Mouse (Mus musculus) limb, embryonic 14.5 days (tissue): ENCODE results near the gene Lpar2. TPM values are rescaled to one million over a fixed set of nuclear protein-coding genes. Genes with fewer than 3 reads are reported as not detected.
A peak's percentile ranks its signal among the peaks of the same experiment; 100 is the strongest.

Experiments used
- ATAC-seq: fragments of 200-750 bp; cut with Nextera tagmentation; 2 replicates; pipeline ENCODE4 v1.8.0; 2017; ENCODE audit warnings: low read depth, moderate number of reproducible peaks, moderate TSS enrichment; ENCODE audit not compliant: low FRiP score
- DNase-seq: peaks from one replicate; pipeline ENCODE4 v3.0.0-alpha.2; 2015; ENCODE audit warnings: low spot score
- H3K27ac ChIP-seq: fragments of 300-500 bp; sonication (generic); replicated peaks from 2 replicates; pipeline ENCODE4 v1.5.1; 2014; ENCODE audit warnings: low read depth, mild to moderate bottlenecking, low read length, moderate library complexity, mixed read lengths
- H3K27me3 ChIP-seq: fragments of 300-500 bp; sonication (generic); 2 replicates; pipeline ENCODE4 v1.6.1; 2014; ENCODE audit warnings: low read length, mixed read lengths; ENCODE audit not compliant: control insufficient read depth, insufficient read depth
- H3K36me3 ChIP-seq: fragments of 300-500 bp; sonication (generic); 2 replicates; pipeline ENCODE4 v1.6.1; 2014; ENCODE audit warnings: mild to moderate bottlenecking, low read length, moderate library complexity, mixed read lengths; ENCODE audit not compliant: control insufficient read depth, insufficient read depth
- H3K4me1 ChIP-seq: fragments of 300-500 bp; sonication (generic); 2 replicates; pipeline ENCODE4 v1.6.1; 2014; ENCODE audit warnings: antibody characterized with exemption, low read length, mixed read lengths; ENCODE audit not compliant: control insufficient read depth, insufficient read depth
- H3K4me2 ChIP-seq: fragments of 300-500 bp; sonication (generic); replicated peaks from 2 replicates; pipeline ENCODE4 v1.6.1; 2014; ENCODE audit warnings: low read depth, mild to moderate bottlenecking, low read length, moderate library complexity; ENCODE audit not compliant: severe bottlenecking
- H3K4me3 ChIP-seq: fragments of 300-500 bp; sonication (generic); replicated peaks from 2 replicates; pipeline ENCODE4 v1.5.1; 2014; ENCODE audit warnings: low read length
- H3K9ac ChIP-seq: fragments of 300-500 bp; sonication (generic); 2 replicates; pipeline ENCODE4 v1.6.1; 2014; ENCODE audit warnings: mild to moderate bottlenecking, low read depth, low read length, moderate library complexity; ENCODE audit not compliant: severe bottlenecking
- H3K9me3 ChIP-seq: fragments of 300-500 bp; sonication (generic); 2 replicates; pipeline ENCODE4 v1.6.1; 2016; ENCODE audit warnings: low read length; ENCODE audit not compliant: control insufficient read depth
- POLR2A ChIP-seq: fragments of 200-500 bp; IDR thresholded peaks from 2 replicates; pipeline ENCODE4 v1.8.0; 2012; ENCODE audit warnings: inconsistent platforms, mild to moderate bottlenecking, moderate library complexity, borderline replicate concordance; ENCODE audit not compliant: insufficient read depth, insufficient read length; ENCODE audit errors: extremely low read depth
- WGBS: fragments of 180-500 bp; shearing (Covaris S2); extraction: QIAGEN DNeasy Blood & Tissue Kit; methylation state at CpG from one replicate; pipeline ENCODE4 v1.1.7; 2014; 5-methylcytosine and 5-hydroxymethylcytosine counted together
- polyA plus RNA-seq, 2 experiments: library from polyadenylated mRNA; depleted of rRNA in 1 of 2; stranded (reverse) in 1 of 2; unstranded in 1 of 2; fragments of >200 nt; fragmentation: Nextera tagmentation in 1 of 2; extraction: Ambion mirVana in 1 of 2; gene quantifications; 2 replicates each; pipeline versions ENCODE4 v1.2.1 to v1.2.3; 2012 to 2014

Gene Lpar2
- polyA plus RNA-seq, 2 experiments: 1.5 to 4.1 TPM

DNA sequence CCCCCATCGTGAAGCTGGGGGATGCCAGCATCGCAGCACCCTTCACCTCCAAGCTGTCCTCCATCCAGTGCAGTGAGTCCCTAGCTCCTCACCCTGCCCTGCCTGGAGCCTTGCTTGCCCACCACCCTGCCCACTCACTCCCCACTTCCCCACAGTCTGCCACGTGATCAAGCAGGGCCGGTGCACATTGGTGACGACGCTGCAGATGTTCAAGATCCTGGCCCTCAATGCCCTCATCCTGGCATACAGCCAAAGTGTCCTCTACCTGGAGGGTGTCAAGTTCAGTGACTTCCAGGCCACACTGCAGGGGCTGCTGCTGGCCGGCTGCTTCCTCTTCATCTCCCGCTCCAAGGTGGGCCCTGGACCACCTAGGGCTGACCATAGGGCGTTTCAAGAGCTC lies 16.7 kb upstream of the Lpar2 start:
- Histone ChIP-seq H3K4me2 (no peak overlapping the region), H3K9ac (no peak overlapping the region), H3K27ac (no peak overlapping the region), H3K4me3 (no peak overlapping the region), H3K36me3 (peaks cover 74% of the 10 kb centered on the region), H3K27me3 (no peaks in the 10 kb centered on the region), H3K9me3 (no peaks in the 10 kb centered on the region), H3K4me1 (peaks cover 10% of the 10 kb centered on the region; the same call in 1 of the 2 replicates)
- TF ChIP-seq POLR2A: no peak
- no peak for DNase-seq
- WGBS: 93% methylated on average over 9 of the region's 9 CpGs
- no peak for ATAC-seq

DNA sequence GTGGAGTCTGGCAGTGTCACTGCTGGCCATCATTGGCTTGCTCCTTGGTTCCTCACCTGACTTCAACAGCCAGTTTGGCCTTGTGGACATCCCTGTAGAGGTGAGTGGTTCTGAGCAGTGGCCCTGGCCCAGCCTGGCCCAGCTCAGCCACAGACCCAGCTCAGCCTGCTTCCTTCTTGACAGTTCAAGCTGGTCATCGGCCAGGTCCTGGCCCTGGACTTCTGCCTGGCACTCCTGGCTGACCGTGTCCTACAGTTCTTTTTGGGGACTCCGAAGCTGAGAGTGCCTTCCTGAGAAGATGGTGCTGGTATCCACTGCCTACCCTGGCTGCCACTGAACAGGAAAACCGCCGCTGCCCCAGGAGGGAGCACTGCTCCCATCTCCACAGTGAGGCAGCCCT lies 15.0 kb upstream of the Lpar2 start:
- peaks cover 57% of the 10 kb centered on the region for H3K36me3 ChIP-seq
- H3K9me3 ChIP-seq: no peaks in the 10 kb centered on the region
- H3K4me3 ChIP-seq: no peak overlapping the region
- 96% methylated on average over 5 of the region's 5 CpGs for WGBS
- H3K4me2 ChIP-seq: no peak overlapping the region
- DNase-seq: no peak
- TF ChIP-seq POLR2A: no peak
- H3K27ac ChIP-seq: no peak overlapping the region
- no peak for ATAC-seq
- no peaks in the 10 kb centered on the region for H3K27me3 ChIP-seq
- H3K9ac ChIP-seq: no peak overlapping the region
- peaks cover 10% of the 10 kb centered on the region; the same call in 1 of the 2 replicates for H3K4me1 ChIP-seq

DNA sequence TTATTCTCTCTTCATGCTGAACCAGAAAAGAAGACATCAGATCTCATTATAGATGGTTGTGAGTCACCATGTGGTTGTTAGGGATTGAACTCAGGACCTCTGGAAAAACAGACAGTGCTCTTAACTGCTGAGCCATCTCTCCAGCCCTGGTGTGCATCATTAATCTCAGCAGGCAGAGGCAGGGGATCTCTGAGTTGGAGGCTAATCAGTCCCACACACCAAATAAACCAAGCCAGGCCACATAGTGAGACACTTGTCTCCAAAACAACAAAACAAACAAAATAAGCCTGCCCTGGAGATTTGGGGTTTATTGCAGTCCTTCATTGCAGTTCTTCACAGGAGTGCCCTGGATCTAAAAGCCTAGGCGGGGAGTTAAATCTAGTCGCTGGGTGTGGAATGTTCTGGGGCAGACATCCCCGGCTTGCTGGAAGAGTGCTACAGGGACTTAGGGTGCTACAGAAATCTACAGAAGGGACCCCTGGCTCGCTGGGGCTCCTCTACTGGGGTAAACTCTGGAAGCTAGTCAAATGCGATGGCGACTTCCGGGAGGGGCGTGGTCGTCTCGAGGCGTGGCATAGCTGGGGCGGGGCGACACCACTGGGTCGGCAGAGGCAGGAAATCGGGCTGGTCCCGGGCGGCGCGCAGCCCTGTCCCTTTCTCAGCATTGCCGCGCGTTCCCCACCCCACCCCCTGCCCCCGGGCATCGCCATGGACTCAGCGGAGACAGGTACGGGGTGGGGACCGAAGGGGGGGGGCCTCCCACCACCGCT lies 13.9 kb upstream of the Lpar2 start, which contains the start of gene Gmip:
Gene Gmip, plus strand, starts transcription at position 586 of the 770 bp plus-strand sequence.
- DNase-seq (peak; percentile 72), ATAC-seq (peak; percentile 66)
- no peak within 1 kb of the TSS for H3K27ac ChIP-seq
- H3K9ac ChIP-seq: peak within 1 kb of the TSS; percentile 58
- WGBS: 4% methylated on average over 28 of the region's 28 CpGs
- H3K4me3 ChIP-seq: peak within 1 kb of the TSS; percentile 53
- H3K4me2 ChIP-seq: peak within 1 kb of the TSS; percentile 75
- peaks cover 10% of the 10 kb centered on the region; the same call in 1 of the 2 replicates for H3K4me1 ChIP-seq
- no peaks in the 10 kb centered on the region for H3K9me3 ChIP-seq
- H3K27me3 ChIP-seq: no peaks in the 10 kb centered on the region
- peaks cover 47% of the 10 kb centered on the region for H3K36me3 ChIP-seq
- TF ChIP-seq POLR2A: no peak

DNA sequence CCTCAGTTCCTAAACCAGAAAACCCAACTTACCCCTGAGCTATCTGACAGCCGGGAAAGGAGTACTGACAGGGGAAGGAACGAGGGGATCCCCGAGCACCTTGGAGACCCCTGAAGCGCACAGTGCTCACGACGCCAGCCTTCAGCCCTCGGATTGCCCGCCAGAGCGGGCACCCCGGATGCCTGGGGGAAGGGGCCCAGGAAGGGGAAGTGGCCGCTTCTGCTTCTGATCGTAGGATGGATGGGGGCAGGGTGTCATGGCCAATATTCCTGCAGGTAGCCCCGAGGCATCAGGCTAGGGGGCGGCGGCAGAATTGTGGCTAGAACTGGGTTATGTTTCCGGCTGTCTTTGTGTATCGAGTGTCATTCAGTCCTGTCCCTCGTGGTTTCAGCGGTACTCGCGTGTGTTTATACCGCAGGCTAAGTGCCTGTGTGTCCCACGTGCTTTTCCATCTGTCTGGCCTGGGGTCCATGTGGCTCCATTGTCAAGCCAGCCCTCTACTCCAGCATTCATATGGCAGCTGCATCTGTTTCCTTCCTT lies 13.3 kb upstream of the Lpar2 start:
- no peaks in the 10 kb centered on the region for H3K9me3 ChIP-seq
- H3K36me3 ChIP-seq: peaks cover 46% of the 10 kb centered on the region
- no peaks in the 10 kb centered on the region for H3K27me3 ChIP-seq
- H3K4me1 ChIP-seq: peaks cover 10% of the 10 kb centered on the region; the same call in 1 of the 2 replicates
- 2% methylated on average over 23 of the region's 23 CpGs for WGBS
- no peak for TF ChIP-seq POLR2A
- peak overlapping the region; percentile 53 for H3K4me3 ChIP-seq
- H3K27ac ChIP-seq: no peak overlapping the region
- DNase-seq (peak; percentile 15), ATAC-seq (peak; percentile 14; the same call in 1 of the 2 replicates)
- peak overlapping the region; percentile 58 for H3K9ac ChIP-seq
- H3K4me2 ChIP-seq: peak overlapping the region; percentile 75

DNA sequence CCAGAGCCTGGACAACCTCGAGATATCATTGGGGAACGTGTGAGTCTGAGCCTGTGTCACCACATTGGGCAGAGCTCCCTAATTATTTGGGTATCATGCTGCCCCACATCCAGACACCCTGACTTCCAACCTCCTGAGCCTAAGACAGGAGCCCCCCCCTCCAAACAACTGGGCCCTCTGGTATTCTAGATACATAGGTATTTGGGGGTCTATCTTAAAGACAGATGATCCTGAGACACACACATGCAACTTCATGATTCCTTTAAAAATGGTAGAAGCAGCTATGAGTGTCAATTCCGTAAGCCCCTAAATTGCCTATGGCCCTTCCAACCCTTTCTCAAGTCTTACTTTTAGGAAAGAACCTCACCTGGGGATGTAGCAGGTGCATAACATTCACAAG lies 12.4 kb upstream of the Lpar2 start:
- no peak overlapping the region for H3K4me2 ChIP-seq
- ATAC-seq (no peak), DNase-seq (no peak)
- H3K27me3 ChIP-seq: no peaks in the 10 kb centered on the region
- no peak for TF ChIP-seq POLR2A
- H3K36me3 ChIP-seq: peaks cover 38% of the 10 kb centered on the region
- H3K27ac ChIP-seq: no peak overlapping the region
- WGBS: 59% methylated on average over 3 of the region's 3 CpGs
- no peak overlapping the region for H3K4me3 ChIP-seq
- no peaks in the 10 kb centered on the region for H3K9me3 ChIP-seq
- peaks cover 10% of the 10 kb centered on the region; the same call in 1 of the 2 replicates for H3K4me1 ChIP-seq
- H3K9ac ChIP-seq: no peak overlapping the region
